Mouse (Mus musculus): Measurements from ENCODE around the gene L3mbtl3. TPM values are rescaled to one million over a fixed set of nuclear protein-coding genes. Genes with fewer than 3 reads are reported as not detected.

L3mbtl3 gene
- polyA plus RNA-seq (2014; fragmentation: Nextera tagmentation; extraction: Ambion mirVana), result 12.3 and 14.6 TPM in 2 replicates

DNA sequence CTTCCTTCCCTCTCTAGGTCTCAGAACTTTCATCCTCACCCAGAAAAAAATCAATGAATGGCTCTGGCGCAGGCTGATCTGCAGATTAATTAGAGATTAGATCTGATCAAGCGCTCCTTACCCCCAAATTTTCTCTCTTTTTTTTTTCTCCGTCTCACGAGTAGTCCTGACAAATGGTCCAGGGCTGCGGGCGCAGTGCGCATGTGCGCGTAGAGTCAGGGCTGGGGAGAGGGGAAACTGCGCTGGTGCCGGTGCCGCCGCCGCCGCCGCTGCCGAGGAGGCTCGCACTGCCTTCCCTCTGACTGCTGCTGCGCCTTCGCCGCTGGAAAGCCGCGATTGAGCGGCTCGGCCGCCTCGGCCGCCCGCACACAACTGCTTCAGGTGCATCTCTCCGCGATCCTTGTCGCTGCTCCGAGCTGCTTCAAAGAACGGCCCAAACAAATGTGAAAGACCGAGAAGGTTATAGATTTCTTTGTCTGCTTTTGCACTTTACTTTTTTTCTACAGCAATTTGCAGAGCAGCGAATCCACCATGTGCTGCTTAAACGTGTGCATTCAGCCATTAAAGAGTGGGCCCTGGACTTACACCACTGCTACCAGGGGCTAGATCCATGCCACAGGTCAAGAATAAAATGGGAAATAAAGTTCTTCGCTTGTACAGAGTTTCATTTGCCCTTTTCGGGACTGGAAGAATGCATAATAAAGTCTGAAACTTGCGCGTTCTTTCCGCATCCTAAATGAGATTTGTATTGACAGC, at the start of gene L3mbtl3:
L3mbtl3 (minus strand) TSS at position 182 of the 756 bp plus-strand sequence.
- peak; percentile 78 for ATAC-seq (replicated peaks; ENCODE audit: low FRiP score, low TSS enrichment, low read depth)
- Histone ChIP-seq H3K36me3 (ENCODE audit: control insufficient read depth, insufficient read depth, low read length) (no peaks in the 10 kb centered on the region), H3K4me2 (ENCODE audit: low read length) (peak within 1 kb of the TSS; percentile 53), H3K4me1 (replicated peaks; ENCODE audit: control insufficient read depth, insufficient read depth, low read length) (peaks cover 7% of the 10 kb centered on the region; the same call in 1 of the 2 replicates), H3K9ac (ENCODE audit: low read length) (peak within 1 kb of the TSS; percentile 94), H3K27me3 (replicated peaks; ENCODE audit: control insufficient read depth, insufficient read depth, low read length) (no peaks in the 10 kb centered on the region), H3K27ac (ENCODE audit: low read depth) (peak within 1 kb of the TSS; percentile 95), H3K4me3 (ENCODE audit: low read depth, low read length) (peak within 1 kb of the TSS; percentile 69), H3K9me3 (ENCODE audit: control insufficient read depth, low read length) (no peaks in the 10 kb centered on the region)
- WGBS, result 3% methylated on average over 42 of the region's 42 CpGs
- peak; percentile 92 for DNase-seq (ENCODE audit: low spot score)

DNA sequence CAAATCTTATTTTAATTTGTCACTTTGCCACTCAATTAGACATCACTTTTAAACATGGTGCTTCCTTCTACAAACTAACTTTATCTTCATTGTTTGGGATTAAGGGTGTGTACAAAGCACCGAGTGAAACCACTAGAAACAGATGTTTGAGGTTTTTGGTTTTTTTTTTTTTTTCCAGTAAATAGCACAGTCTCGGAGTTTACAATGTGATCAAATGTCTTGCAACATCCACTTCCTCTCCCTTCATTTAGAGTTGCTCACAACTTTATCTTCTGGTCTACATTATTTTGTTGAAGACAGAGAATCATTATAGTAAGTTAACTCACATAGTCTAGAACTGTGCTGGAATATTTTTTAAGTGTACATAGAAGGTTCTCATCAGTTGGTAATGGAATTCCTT, 45.4 kb upstream of the L3mbtl3 start:
- H3K27ac ChIP-seq (ENCODE audit: low read depth), result no peak overlapping the region
- H3K36me3 ChIP-seq (ENCODE audit: control insufficient read depth, insufficient read depth, low read length), result no peaks in the 10 kb centered on the region
- H3K9ac ChIP-seq (ENCODE audit: low read length), result no peak overlapping the region
- no peaks in the 10 kb centered on the region for H3K4me1 ChIP-seq (replicated peaks; ENCODE audit: control insufficient read depth, insufficient read depth, low read length)
- no peak for ATAC-seq (replicated peaks; ENCODE audit: low FRiP score, low TSS enrichment, low read depth)
- 65% methylated on average over 2 of the region's 2 CpGs for WGBS
- no peak overlapping the region for H3K4me2 ChIP-seq (ENCODE audit: low read length)
- no peak for DNase-seq (ENCODE audit: low spot score)
- no peak overlapping the region for H3K4me3 ChIP-seq (ENCODE audit: low read depth, low read length)
- H3K27me3 ChIP-seq (replicated peaks; ENCODE audit: control insufficient read depth, insufficient read depth, low read length), result no peaks in the 10 kb centered on the region
- no peaks in the 10 kb centered on the region for H3K9me3 ChIP-seq (ENCODE audit: control insufficient read depth, low read length)

DNA sequence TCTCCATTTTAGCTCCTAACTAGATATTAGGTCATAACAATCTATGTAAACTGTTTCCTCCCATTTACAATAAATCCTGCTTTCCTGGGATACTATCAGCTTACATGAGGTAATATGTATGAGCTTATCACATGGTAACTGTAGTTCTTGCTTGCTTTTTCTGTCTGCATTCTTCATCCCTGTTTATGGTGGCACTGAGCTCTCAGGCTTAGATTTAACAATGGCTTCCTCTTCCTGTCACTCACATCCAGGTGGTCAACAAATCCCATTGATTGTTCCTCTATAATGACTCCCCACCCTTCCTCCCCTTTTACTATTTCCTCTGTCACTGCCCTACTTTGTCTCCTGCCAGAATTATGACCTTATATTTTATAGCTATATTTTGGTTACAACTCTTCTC, 12.9 kb upstream of the L3mbtl3 start:
- ATAC-seq (replicated peaks; ENCODE audit: low FRiP score, low TSS enrichment, low read depth), result no peak
- DNase-seq (ENCODE audit: low spot score), result no peak
- Histone ChIP-seq H3K4me3 (ENCODE audit: low read depth, low read length) (no peak overlapping the region), H3K36me3 (ENCODE audit: control insufficient read depth, insufficient read depth, low read length) (no peaks in the 10 kb centered on the region), H3K9me3 (ENCODE audit: control insufficient read depth, low read length) (no peaks in the 10 kb centered on the region), H3K4me2 (ENCODE audit: low read length) (no peak overlapping the region), H3K27me3 (replicated peaks; ENCODE audit: control insufficient read depth, insufficient read depth, low read length) (no peaks in the 10 kb centered on the region), H3K27ac (ENCODE audit: low read depth) (no peak overlapping the region), H3K9ac (ENCODE audit: low read length) (no peak overlapping the region), H3K4me1 (replicated peaks; ENCODE audit: control insufficient read depth, insufficient read depth, low read length) (no peaks in the 10 kb centered on the region)

DNA sequence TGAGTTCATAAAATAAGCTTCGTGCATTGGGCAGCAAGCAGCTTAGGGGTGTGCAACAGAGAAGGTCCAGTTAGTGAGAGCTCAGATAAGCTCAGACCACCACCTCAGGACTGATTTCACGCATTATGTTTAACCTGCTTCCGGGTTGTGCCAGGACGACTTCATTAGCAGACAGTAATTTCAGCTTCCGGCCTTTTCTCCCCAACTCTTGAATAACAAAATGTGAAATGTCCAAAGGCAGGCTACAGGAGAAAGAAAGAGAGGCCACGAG, 1.5 kb upstream of the L3mbtl3 start:
- H3K9ac ChIP-seq (ENCODE audit: low read length), result no peak overlapping the region
- H3K27ac ChIP-seq (ENCODE audit: low read depth), result no peak overlapping the region
- no peaks in the 10 kb centered on the region for H3K9me3 ChIP-seq (ENCODE audit: control insufficient read depth, low read length)
- DNase-seq (ENCODE audit: low spot score), result no peak
- no peak overlapping the region for H3K4me3 ChIP-seq (ENCODE audit: low read depth, low read length)
- peaks cover 7% of the 10 kb centered on the region; the same call in 1 of the 2 replicates for H3K4me1 ChIP-seq (replicated peaks; ENCODE audit: control insufficient read depth, insufficient read depth, low read length)
- 83% methylated on average over 6 of the region's 6 CpGs for WGBS
- no peak overlapping the region for H3K4me2 ChIP-seq (ENCODE audit: low read length)
- no peak for ATAC-seq (replicated peaks; ENCODE audit: low FRiP score, low TSS enrichment, low read depth)
- H3K27me3 ChIP-seq (replicated peaks; ENCODE audit: control insufficient read depth, insufficient read depth, low read length), result no peaks in the 10 kb centered on the region
- no peaks in the 10 kb centered on the region for H3K36me3 ChIP-seq (ENCODE audit: control insufficient read depth, insufficient read depth, low read length)

DNA sequence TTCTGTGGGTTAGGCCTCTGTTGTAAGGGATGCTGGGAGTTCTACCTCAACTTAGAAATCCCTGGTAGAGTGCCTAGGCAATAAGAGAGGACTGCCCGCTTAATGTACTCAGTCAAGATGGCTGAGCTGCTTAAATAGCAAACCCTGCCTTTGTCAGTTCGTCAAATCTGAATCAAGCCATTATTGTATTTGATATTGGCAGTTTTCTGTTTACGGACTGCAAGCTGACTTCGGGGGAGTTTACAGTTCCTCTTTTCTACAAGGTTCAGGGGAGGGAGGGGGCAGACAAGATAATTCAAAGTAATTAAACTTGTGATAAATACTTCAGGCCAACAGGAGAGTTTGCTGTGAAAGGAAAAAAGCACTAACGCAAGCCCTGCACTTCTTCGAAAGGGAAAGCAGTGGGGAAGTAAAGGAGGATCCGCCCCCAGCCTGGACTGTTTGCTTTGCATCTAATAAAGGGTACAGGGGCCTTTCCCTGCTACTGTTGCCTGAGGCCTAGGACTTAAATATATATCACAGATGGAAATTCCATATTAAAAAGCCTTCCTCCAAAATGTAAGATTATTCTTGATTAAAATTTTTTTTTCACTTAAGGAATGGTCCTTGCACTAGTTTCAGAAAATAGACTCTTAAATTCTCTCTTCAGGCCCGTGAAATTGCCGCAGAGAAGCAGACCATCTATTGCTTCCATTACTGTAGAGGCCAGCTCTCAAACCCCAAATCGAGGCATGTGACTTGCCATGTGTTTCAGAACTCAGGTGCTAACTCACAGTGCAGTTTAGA, 968 bp upstream of the L3mbtl3 start:
- Histone ChIP-seq H3K4me3 (ENCODE audit: low read depth, low read length) (peak overlapping the region; percentile 69), H3K4me1 (replicated peaks; ENCODE audit: control insufficient read depth, insufficient read depth, low read length) (peaks cover 7% of the 10 kb centered on the region; the same call in 1 of the 2 replicates), H3K27me3 (replicated peaks; ENCODE audit: control insufficient read depth, insufficient read depth, low read length) (no peaks in the 10 kb centered on the region), H3K9me3 (ENCODE audit: control insufficient read depth, low read length) (no peaks in the 10 kb centered on the region), H3K27ac (ENCODE audit: low read depth) (no peak overlapping the region), H3K36me3 (ENCODE audit: control insufficient read depth, insufficient read depth, low read length) (no peaks in the 10 kb centered on the region), H3K9ac (ENCODE audit: low read length) (peak overlapping the region; percentile 94), H3K4me2 (ENCODE audit: low read length) (peak overlapping the region; percentile 53)
- peak; percentile 62 for DNase-seq (ENCODE audit: low spot score)
- 42% methylated on average over 10 of the region's 10 CpGs for WGBS
- ATAC-seq (replicated peaks; ENCODE audit: low FRiP score, low TSS enrichment, low read depth), result no peak

DNA sequence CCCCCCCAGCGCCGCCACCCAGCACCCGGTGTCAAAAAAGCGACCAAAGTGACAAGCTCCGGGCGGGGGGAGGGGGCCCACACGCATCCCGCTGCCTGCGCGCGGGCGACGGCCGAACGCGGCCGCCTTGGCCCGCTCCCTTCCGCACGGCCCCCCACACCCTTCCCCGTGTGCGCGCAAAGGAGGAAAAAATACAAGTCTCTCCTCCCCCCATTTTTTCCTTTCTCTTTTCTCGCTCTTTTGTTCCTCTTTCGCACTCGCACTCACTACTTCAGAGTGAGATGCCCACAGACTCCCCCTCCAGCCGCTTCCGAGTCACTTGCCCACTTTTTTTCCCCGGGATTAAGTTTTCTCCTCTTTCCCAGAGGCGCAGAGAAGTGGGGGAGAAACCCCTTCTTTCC, 420 bp downstream of the L3mbtl3 start:
- under 1% methylated on average over 12 of the region's 30 CpGs for WGBS

DNA sequence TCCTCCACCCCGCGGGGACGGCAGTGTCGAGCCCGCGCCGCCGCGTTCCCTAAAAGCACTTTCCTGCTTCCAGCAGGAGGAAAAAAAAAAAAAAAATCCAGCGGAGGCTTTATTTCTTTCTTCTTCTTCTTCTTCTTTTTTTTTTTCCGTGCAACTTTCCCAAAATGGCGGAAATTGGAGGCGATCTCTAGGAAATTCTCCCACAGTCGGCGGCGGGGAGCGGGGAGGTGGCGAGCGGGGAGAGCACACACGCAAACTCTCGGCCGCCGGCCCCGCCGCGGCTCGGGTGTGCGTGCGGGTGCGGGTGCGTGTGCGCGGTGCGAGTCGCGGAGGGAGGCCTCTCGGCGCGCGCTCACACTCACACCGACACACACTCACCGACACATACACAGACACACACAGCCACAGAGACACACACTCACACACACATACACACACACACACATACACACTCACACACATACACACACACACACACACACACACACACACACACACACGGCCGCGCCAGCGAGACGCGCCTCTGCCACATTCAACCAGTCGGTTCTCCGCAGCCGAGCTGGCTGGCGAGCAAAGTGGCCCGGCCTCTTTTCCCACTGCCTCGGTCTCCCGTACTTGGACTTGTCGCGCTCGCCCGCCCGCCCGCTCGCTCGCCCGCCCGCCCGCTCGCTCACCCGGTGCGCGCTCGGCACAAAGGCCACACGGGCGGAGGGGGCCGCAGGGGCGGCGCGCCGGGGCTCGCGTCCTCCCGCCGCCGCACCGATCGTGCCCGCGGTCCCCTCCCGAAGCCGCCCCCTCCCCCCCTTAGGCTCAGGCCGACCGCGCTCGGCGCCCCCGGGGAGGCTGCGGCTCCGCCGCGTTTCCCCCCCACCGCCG, 1.1 kb downstream of the L3mbtl3 start:
- peak overlapping the region; percentile 95 for H3K27ac ChIP-seq (ENCODE audit: low read depth)
- H3K4me2 ChIP-seq (ENCODE audit: low read length), result peak overlapping the region; percentile 53
- ATAC-seq (replicated peaks; ENCODE audit: low FRiP score, low TSS enrichment, low read depth), result peak; percentile 45; the same call in 1 of the 2 replicates
- peaks cover 7% of the 10 kb centered on the region; the same call in 1 of the 2 replicates for H3K4me1 ChIP-seq (replicated peaks; ENCODE audit: control insufficient read depth, insufficient read depth, low read length)
- H3K27me3 ChIP-seq (replicated peaks; ENCODE audit: control insufficient read depth, insufficient read depth, low read length), result no peaks in the 10 kb centered on the region
- H3K9me3 ChIP-seq (ENCODE audit: control insufficient read depth, low read length), result no peaks in the 10 kb centered on the region
- H3K36me3 ChIP-seq (ENCODE audit: control insufficient read depth, insufficient read depth, low read length), result no peaks in the 10 kb centered on the region
- H3K4me3 ChIP-seq (ENCODE audit: low read depth, low read length), result peak overlapping the region; percentile 69
- under 1% methylated on average over 88 of the region's 101 CpGs for WGBS
- peak overlapping the region; percentile 94 for H3K9ac ChIP-seq (ENCODE audit: low read length)
- peak; percentile 83 for DNase-seq (ENCODE audit: low spot score)

More for the DNA sequence above, 420 bp downstream of the L3mbtl3 start:
- Histone ChIP-seq H3K4me1 (replicated peaks; ENCODE audit: control insufficient read depth, insufficient read depth, low read length) (peaks cover 7% of the 10 kb centered on the region; the same call in 1 of the 2 replicates), H3K9ac (ENCODE audit: low read length) (peak overlapping the region; percentile 94), H3K9me3 (ENCODE audit: control insufficient read depth, low read length) (no peaks in the 10 kb centered on the region), H3K36me3 (ENCODE audit: control insufficient read depth, insufficient read depth, low read length) (no peaks in the 10 kb centered on the region), H3K27me3 (replicated peaks; ENCODE audit: control insufficient read depth, insufficient read depth, low read length) (no peaks in the 10 kb centered on the region), H3K4me2 (ENCODE audit: low read length) (peak overlapping the region; percentile 53), H3K4me3 (ENCODE audit: low read depth, low read length) (peak overlapping the region; percentile 69), H3K27ac (ENCODE audit: low read depth) (peak overlapping the region; percentile 95)
- DNase-seq (ENCODE audit: low spot score) (no peak), ATAC-seq (replicated peaks; ENCODE audit: low FRiP score, low TSS enrichment, low read depth) (peak; percentile 45)

DNA sequence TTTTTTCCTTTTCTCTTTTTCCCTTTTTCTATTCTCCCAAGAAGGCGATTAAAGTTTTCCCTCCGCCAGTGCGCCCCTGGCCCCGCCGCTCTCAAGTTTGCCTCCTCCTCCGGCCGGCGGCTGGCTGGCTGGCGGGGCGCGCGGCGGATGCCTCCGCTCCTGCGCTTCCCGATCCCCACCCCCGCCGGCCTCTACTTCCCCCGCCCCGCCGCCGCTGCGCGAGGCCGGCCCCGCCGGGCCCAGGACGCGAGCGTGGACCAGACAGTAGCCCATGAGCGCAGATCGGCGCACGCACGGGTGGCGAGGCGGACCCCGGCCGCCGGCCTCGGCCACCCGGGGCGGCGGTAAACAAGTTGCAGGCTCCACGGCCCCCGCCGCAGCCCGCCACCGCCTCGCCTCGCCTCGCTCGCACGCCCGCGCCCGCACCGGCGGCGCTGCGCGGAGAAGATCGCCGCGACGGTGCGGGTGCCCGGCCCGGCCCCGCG, 1.8 kb downstream of the L3mbtl3 start:
- Histone ChIP-seq H3K9me3 (ENCODE audit: control insufficient read depth, low read length) (no peaks in the 10 kb centered on the region), H3K4me2 (ENCODE audit: low read length) (peak overlapping the region; percentile 53), H3K27ac (ENCODE audit: low read depth) (peak overlapping the region; percentile 95), H3K4me3 (ENCODE audit: low read depth, low read length) (peak overlapping the region; percentile 69), H3K4me1 (replicated peaks; ENCODE audit: control insufficient read depth, insufficient read depth, low read length) (peaks cover 7% of the 10 kb centered on the region; the same call in 1 of the 2 replicates), H3K27me3 (replicated peaks; ENCODE audit: control insufficient read depth, insufficient read depth, low read length) (no peaks in the 10 kb centered on the region), H3K36me3 (ENCODE audit: control insufficient read depth, insufficient read depth, low read length) (no peaks in the 10 kb centered on the region), H3K9ac (ENCODE audit: low read length) (peak overlapping the region; percentile 94)
- 1% methylated on average over 65 of the region's 71 CpGs for whole genome bisulfite sequencing
- DNase-seq (ENCODE audit: low spot score) (no peak), ATAC-seq (replicated peaks; ENCODE audit: low FRiP score, low TSS enrichment, low read depth) (peak; percentile 50)
